Mouse (Mus musculus): ENCODE results near the gene Cdk1.

Cdk1 gene

GRCm38 (mm10) chr10:69341570-69342227 is 11.0 kb downstream of the Cdk1 start:
- DNase-seq, result no peak

- no peak for DNase-seq
These were observed 12.7 kb downstream of the Cdk1 start for GRCm38 (mm10) chr10:69340001-69340400.

- DNase-seq, result no peak
These were observed 16.5 kb downstream of the Cdk1 start for GRCm38 (mm10) chr10:69336219-69336618.

- DNase-seq, result no peak
These were observed 17.1 kb downstream of the Cdk1 start for GRCm38 (mm10) chr10:69335611-69336010.

- DNase-seq, result no peak
These were observed 17.6 kb downstream of the Cdk1 start for GRCm38 (mm10) chr10:69335195-69335536.

GRCm38 (mm10) chr10:69334271-69335194 is 18.2 kb downstream of the Cdk1 start:
- DNase-seq, result no peak

- no peak for DNase-seq
These were observed 19.5 kb downstream of the Cdk1 start for GRCm38 (mm10) chr10:69333212-69333611.

- DNase-seq, result no peak
These were observed 21.5 kb downstream of the Cdk1 start for GRCm38 (mm10) chr10:69331231-69331630.

GRCm38 (mm10) chr10:69328656-69329046 is 24.1 kb downstream of the Cdk1 start:
- DNase-seq, result no peak

- no peak for DNase-seq
These were observed 24.6 kb downstream of the Cdk1 start for GRCm38 (mm10) chr10:69328029-69328655.

- no peak for DNase-seq
These were observed 25.4 kb downstream of the Cdk1 start for GRCm38 (mm10) chr10:69327362-69327761.

- DNase-seq, result no peak
These were observed 26.3 kb downstream of the Cdk1 start for GRCm38 (mm10) chr10:69326433-69326832.

GRCm38 (mm10) chr10:69324816-69325215 is 27.9 kb downstream of the Cdk1 start:
- no peak for DNase-seq

- no peak for DNase-seq
These were observed 28.8 kb downstream of the Cdk1 start for GRCm38 (mm10) chr10:69323986-69324385.

- DNase-seq, result no peak
These were observed 31.2 kb downstream of the Cdk1 start for GRCm38 (mm10) chr10:69321519-69322035.

GRCm38 (mm10) chr10:69320667-69321518 is 31.8 kb downstream of the Cdk1 start:
- DNase-seq, result peak; percentile 84

- no peak for DNase-seq
These were observed 34.2 kb downstream of the Cdk1 start for GRCm38 (mm10) chr10:69318514-69318913.

GRCm38 (mm10) chr10:69313944-69314343 is 38.8 kb downstream of the Cdk1 start:
- no peak for DNase-seq

GRCm38 (mm10) chr10:69311867-69312266 is 40.9 kb downstream of the Cdk1 start:
- no peak for DNase-seq

GRCm38 (mm10) chr10:69309109-69309508 is 43.6 kb downstream of the Cdk1 start:
- no peak for DNase-seq

GRCm38 (mm10) chr10:69307067-69307466 is 45.7 kb downstream of the Cdk1 start:
- DNase-seq, result peak; percentile 59

- peak; percentile 70 for DNase-seq
These were observed 46.5 kb downstream of the Cdk1 start for GRCm38 (mm10) chr10:69306205-69306604.

GRCm38 (mm10) chr10:69305600-69305999 is 47.1 kb downstream of the Cdk1 start:
- no peak for DNase-seq
